Mouse (Mus musculus): ENCODE results near the gene Tmed9.

The Tmed9 gene

DNA sequence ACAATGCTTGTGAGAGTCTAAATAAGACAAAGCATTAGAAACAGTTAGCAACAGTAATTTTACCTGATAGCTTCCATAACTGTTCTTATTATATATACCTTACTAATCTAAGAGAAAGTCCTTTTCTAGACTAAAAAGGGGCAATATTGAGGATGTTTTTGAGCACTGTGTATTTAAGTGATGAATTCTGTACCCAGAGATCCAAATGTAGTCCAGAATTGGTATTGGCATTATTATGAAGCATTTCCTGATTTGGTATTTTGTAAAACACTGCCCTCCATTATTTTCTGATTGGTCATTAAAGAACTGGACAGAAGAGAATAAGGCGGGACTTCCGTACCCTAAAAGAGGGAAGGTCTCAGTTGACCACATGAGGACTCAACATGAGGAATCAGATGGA is at the start of gene Tmed9:
Gene Tmed9, plus strand, starts transcription at position 301 of the 400 bp plus-strand sequence.
- no peak for DNase-seq

DNA sequence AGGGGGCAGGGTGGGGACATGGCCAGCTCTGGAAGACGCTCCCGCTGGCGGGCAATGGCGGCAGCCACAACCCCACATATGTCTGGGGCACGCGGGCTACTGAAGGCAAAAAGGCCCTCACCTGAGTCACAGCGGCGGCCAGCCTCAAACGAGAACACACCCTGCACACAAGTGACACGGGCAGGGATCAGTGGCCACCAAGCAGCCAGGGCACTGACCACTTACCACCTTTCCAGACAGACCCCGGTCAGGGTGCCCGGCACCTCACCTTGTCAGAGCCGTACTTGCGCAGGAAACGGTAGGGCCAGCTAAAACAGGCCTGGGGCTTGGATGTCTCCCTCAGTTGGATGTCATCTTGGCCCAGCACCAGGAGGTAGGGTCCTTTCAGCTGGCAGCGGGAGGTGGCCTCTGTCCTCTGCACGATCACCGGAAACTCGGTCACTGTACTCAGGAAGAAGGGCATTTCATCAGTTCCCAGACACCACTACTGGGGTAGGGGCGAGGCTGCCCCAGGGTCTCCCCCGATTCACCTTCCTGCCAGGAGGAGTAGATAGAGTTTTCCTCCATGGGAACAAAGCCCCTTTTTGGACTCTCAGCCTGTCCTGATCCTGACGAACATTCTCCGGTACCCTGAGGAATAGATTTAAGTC is 49.5 kb upstream of the Tmed9 start:
- DNase-seq = no peak

DNA sequence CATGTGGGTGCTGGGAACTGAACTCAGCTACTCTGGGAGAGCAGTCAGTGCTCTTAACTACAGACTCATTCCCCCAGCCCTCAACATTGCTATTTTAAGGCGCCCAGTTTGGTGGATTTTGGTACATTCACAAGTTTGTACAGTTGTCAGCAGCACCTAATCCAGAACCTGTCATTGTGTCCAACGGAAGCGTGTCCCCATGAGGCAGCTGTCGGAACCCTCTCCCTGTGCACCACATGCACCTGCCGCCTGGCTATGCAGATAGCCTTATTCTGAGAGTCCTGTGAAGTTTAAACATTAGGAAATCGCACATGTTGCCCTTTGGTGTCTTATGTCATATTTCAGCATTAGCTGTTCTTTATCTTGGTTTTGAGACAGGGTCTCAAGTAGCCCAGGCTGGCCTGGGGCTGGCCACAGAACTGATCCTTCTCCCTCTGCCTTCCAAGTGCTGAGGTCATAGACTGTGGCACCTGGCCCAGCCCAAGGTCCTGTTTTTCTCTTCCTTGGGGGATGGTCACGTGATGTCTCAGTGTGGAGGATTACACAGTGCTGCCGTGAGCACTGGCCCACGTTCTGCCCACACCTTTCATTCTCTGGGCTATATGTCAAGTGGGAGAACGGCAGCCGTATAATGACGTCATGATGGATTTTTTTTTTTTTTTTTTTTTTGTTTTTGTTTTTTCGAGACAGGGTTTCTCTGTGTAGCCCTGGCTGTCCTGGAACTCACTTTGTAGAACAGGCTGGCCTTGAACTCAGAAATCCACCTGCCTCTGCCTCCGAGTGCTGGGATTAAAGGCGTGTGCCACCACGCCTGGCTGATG is 47.6 kb upstream of the Tmed9 start:
- no peak for DNase-seq

DNA sequence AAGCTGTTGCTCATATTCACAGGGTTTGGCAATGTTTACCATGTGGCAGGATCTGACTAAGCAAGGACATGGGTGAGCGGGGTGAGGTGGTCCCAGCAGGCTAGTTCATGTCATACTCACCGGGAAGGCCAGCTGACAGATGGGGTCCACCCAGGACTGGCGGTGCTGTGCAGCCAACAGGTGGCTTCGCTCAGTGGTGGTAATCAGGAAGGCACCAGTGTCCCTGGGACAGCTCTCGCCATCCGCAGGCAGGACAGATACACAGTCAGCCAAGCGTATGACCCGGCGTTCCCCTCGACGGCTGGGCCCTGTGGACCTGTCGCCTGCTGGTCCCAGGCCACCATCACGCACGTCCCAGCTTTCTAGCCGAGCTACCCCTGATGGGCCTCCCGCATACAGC is 46.3 kb upstream of the Tmed9 start:
- no peak for DNase-seq

DNA sequence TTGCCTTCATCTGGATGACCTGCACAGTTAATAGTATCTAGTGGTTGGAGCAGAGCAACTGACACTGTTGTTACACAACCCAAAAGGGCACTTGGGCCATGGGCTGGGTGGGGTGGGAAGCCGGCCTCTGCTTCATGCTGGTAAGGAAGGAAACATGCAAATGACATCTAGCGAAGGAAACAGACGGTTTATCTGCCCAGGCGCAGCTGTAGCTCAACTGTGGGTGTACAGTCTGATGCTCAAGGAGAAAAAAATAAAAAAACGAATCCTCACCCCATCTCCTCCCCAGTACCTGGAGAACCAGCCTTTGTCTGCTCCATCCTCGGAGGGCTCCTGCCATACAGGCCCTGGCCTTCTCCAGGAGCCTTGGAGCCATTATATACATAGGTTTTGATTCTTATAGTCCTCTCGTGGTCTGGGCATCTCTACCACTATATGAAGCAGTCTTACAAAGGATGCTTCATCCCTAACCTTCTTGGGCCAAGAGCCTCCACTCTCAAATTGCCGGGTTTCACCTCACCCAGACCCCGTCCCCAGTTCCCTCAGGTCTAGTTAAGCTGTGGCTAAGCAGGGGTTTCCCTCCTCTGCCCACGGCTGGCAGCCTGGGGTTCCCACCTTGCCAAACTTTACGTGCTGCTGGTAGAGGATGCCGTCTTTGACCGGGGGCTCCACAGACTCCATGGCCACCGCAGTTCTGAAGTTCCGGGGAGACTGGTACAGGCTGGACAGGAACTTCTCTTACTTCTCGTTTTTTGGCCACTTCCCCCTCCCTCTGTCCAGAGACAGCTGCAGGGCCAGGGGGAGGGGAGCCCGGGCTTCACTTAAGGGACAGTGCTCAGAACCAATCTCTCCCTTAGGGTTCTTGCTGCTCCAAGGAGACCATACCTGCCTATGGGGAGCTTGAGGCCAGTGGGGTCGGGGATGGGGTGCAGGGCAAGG is 45.4 kb upstream of the Tmed9 start:
- DNase-seq = no peak

DNA sequence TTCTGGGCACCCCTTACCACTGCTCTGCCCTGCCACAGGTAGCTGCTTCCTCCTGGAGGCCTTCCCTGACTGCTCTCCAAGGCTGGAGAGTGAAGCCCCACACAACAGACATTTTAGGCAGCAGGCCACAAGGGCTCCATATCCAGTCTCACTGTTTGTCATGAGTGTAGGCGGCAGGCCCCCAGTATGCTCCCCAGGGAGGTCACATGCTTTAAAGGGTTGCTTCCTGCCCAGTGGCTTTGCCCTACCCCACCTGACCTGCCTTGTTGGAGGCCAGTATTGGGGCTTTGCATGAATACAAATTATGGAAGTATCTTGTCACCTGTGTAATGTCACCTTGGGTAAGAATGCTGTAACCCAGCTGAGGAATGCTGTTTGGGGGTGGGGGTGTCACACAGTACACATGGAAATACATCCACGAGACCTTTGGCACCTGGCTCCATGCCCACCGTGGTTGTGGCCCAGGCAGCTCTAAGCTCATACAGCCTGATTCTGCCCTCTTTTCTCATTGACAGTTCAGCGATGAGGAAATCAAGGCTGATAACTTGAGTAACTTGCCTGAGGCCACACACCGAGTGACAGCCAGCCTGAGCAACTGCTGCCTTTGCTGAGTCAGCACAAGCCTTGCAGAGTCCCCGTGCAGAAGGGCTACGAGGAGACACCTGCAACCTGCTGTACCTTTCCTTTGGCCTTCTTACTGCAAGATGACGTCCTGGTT is 44.2 kb upstream of the Tmed9 start, which contains the start of gene Dok3:
Gene Dok3, minus strand, starts transcription at position 99 of the 718 bp plus-strand sequence.
- no peak for DNase-seq

DNA sequence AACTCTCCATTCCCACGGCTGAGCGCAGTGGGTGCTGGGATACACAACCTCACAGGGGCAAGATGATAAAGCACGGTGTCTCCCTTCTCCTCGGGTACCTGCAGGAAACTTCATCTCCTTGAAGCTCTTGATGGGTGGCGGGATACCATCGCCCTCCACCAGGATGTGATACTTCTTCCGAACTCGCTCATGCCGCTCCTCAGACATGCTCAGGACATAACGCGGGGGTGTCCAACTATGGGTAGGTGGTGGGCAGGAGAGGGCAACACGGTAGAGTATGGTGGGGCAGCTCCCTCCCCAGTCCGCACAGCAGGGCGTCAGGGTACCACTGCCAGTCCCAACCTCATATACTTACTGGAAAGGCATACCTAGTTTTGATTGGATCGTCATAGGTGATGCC is 38.3 kb upstream of the Tmed9 start:
- no peak for DNase-seq

DNA sequence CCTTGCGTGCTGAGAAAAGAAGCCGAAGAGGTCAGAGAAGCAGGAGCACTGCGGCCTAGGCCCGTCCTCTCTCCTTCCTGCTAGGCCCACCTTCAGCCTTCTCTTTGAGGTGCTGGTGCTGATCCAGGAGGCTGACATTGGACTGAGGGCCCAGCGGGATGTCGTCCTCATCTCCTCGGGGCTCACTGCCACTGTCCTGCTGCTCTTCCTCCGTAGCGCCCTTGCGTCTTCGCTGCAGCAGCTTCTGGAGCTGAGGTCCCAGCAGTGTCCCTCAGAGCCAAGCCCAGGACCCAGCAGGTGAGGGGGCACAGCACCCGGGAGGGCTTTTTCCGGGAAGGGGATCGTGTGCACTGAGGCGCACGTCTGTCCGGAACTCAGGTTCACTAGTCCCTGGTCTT is 37.7 kb upstream of the Tmed9 start:
- DNase-seq = no peak

DNA sequence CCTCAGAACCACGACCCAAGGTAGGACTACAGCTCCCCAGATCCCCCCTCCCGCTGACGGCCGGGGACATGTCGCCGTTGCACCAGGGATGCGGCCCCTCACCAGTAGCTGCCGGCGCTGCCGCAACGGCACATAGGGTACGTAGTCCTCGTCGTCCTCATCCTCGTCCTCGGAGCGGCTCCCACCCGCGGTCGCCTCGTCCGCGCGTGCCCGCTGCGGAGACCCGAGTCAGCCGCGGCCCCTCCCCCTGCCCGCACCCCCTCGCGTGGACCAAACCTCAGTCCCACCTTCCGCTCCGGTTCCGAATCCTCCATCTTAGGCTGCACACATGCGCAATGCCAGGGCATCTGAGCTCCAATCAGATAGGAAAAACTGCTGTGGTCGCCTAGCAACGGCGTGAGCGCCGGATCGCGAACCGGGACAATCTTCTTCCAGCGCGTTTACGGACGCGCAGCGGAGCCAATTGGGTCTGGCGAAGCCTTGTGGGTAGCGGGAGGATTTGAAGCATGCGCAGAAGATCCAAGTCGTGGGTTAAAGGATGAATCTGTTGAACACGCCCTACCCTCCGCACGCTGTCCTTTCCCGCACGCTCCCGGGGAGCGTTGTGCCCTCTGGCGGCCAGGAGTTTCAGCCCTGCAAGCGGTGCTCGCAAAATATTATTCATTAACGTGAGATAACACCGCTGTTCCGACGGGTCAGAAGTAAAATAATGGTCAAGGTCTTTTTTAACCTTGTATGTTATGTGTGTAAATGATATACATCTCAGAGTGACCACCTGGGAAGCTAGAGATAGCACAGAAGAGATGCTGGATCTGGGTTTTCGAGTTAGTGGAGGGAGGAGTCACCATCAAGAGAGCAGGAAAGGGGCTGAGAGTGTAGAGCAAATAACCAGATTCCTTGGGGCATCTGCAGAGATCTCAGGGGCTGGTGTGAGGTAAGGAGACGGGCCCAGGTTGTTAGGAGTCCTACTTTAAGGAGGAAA is 37.0 kb upstream of the Tmed9 start, which contains the start of gene Ddx41:
Gene Ddx41, minus strand, starts transcription at position 465 of the 982 bp plus-strand sequence.
- peak; percentile 98 for DNase-seq

DNA sequence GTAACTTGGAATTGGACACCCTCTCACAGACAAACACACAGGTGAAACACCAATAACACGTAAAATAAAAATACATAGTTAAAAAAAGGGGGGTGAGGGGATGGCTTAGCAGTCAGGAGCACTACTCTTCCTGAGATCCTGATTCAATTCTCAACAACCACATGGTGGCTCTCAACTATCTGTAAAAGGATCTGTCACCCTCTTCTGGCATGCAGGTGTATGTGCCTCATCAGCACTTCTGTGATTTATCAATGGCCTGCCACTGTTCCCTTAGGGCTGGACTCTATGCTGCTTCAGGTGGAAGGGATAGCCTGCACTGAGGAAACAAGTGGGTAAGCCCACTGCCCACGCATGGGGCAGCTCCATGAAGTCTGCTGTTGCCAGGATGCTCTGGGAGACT is 32.6 kb upstream of the Tmed9 start:
- peak; percentile 42 for DNase-seq

DNA sequence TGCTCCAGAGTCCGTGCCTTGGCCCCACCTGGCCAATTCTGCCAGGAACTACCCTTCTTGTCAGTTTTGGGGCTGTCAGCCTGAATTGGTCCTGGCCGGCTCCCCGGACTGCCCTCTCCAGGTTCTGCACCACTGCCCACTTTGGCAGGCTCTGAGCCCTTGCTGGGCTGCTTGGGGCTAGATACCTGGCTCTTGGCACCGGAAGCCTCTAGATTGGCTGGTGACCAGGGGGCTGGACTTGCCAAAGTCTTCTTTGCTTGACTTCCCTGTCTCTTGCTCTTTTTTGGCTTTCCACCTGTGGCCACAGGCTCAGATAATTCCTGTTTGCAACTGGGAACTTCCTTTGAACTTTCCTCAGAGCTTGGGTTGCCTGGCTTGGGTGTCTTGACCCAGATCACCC is 30.6 kb upstream of the Tmed9 start:
- no peak for DNase-seq

DNA sequence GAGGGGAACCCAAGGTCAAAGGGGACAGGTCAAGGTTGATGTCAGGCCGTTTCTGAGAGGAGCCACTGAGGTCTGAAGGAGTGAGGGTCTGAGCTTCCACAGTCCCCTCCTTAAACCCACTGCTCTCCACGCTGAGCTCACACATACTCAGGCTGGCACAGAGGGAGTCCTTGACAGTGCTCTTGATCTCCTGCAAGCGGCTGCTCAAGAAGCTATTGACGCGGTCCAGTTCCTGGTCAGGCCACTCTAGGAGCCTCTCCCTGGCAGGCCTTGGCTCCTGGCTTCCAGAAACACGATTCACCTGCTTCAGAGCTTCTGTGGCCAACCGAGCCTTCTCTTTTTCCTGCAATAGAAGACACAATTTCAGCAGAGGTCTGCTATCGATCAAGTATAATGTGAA is 30.1 kb upstream of the Tmed9 start:
- DNase-seq = no peak

DNA sequence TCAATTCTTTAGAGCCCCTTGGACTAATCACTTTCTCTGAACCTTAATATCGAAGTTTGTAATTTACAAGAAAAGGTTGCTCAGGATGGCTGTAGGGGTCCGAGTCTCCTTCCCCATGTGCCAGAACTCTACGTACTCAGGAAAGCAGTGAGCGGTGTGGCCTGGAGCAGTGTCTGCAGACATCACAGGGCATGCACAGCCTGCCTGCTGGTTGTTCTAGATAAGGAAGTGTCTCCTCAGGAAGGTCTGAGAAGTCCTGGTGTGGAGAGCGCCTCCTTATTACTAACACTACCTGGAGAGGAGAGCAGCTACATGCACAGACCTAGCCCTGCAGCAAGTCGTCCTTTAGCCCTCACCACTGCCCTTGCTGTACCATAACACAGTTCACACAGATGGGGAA is 28.7 kb upstream of the Tmed9 start:
- no peak for DNase-seq

DNA sequence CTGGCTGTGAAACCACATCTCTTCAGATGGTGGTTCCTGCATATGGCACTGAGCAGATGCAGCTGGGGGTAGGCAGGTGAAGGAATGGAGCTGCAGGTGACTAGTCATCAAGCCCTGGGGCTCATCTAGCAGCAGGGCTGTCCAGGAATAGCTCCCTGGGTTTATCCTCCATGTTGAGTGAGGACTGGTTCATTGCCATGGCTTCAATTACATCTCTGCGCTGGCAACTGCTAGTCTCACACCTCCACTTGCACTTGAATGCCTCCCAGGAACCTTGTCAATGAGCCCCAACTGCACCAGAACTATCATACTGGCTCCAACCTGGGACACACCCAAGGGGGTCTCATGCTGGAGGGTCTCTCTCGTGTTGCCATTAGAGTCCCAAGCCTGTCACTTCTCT is 25.6 kb upstream of the Tmed9 start:
- DNase-seq = no peak

DNA sequence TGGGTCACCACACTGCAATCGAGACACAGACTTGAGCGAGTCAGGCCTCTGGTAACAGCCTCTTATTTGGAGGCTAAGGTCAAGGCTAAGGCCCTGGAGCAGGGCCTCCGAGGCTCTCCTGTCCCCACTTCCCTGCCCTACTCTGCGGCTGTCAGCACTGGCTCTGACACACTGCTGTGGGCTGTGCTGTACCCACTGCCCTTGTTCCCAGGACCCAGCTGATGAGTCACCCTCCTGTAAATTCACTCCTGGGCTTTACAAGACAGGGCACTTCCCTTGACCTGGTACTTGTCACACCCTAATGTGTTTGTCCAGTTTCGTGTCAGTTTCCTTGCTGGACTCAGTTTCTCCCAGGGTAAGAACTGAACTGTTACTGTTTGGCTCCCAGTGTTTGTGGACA is 25.1 kb upstream of the Tmed9 start:
- no peak for DNase-seq

DNA sequence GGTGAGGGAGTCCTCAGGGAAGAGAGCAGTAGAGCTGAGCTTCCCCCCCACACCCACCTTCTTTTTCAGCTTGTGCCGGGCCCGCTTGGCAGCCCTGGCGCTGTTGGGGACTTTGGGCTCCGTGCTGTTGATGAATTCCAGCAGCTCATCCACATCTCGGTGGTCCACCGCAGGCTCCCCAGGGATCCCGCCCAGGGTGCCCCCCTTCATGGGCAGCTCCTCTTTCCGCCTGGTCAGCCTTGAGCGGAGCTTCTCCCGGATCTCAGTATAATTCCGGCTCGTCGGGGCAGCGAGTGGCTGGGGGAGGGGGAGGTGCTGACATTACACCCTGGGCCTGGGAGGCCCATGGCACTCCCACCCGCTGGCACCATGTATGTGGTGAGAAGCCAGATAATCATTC is 24.5 kb upstream of the Tmed9 start:
- DNase-seq = no peak

DNA sequence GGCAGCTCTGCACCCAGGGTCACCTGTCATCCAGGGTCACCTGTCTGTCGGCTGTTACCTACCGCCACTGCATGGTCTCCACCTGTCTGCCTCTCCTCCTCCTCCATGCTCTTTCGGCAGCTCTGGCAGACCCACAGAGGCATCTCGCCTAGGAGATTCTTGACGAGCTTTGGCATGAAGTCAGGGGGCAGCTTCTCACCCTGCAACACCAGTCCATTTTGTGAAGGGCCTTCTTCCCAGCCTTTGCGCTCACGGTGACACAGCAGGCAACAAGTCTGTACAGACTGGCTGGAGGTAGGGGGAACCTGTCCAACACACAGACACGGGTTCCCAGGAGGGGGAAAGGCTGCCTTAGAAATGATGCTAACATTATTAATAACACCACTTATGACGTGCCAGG is 17.6 kb upstream of the Tmed9 start:
- DNase-seq = no peak

DNA sequence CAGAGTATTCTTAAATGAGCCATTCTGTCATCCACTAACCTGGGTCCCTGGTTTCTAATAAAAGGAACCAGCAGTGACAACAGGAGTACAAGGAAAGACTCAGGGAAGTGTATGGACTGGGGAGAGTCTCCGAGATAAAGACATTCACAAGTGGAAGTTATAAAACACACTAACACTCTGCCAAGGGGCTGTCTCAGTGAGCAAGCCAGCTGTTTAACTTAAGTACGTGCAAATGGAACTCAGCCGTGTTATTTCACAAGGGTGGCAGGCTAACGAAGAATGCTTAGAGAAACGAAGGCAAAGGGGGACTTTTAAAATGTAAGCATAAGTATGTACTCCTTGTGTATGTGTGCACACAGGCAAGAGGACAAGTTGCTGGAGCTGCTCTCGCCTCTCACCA is 16.0 kb upstream of the Tmed9 start:
- no peak for DNase-seq

DNA sequence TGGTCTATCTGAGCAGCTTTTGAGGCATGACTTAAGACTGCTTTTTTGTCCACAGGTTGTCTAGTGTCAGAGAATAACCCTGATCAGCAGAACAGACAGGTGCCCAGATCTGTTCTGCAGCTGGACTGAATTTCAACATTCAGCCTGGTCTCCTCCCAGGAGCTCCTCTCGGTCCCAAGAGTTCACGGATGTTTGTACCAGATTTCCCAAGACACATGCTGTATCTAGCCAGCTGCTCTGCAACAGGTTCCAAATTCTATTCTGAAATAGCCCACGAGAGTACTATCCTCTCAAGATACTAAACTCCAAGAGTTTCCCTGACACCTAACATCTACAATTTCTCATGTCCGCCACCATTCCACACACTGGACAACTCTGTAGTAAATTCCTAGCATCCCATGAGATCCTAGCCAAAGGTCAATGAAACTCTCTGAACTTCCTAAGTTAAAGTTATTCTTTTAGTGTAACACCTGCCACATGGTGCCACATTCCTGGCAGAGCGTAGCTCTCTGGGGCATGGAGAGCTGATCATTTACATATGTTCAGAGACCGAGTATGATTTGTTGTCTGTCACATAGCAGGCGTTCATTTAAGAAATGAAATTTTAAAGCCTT is 10.2 kb upstream of the Tmed9 start:
- no peak for DNase-seq

DNA sequence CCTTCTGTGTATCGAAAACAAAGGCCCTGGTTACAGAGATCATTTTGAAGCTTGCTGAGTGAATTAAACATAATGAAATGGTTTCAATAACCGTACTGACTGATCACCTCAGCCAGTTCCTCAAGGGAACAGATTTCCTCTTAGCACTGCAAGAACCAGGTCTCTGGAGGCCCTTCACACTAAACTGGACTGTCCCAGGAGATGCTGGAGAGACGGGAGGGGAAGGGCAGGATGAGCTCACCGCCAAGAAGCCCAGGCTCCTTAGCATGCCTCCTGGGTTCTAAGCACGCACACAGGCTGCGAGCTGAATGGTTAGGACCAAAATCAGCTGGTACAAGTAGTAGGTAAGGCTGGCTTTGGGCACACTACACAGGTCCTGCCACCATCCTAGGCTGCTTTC is 6.5 kb upstream of the Tmed9 start:
- DNase-seq = no peak

DNA sequence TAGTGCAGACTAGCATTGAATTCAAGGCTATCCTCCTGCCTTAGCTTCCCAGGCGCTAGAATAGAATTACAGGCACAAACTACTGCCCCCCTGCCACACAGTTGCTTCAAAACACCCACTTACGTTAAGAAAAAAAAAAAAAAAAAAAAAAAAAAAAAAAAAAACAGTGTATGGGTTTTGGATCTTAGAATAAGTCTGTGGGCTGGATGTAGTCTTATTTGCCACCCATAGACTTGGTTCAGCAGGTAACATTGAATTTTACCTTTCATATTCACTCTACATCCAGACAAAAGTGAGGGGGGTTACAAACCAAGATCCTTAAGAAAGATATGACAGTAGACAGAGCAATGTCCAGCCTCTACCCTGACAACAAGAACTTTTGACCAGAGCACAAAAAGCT is 5.6 kb upstream of the Tmed9 start:
- no peak for DNase-seq
